Mouse (Mus musculus): Measurements from ENCODE around the gene Slc22a13. TPM values are rescaled to one million over a fixed set of nuclear protein-coding genes. Genes with fewer than 3 reads are reported as not detected.

Slc22a13 gene
- total RNA-seq, 2 experiments from 2014 or later, result not detected

DNA sequence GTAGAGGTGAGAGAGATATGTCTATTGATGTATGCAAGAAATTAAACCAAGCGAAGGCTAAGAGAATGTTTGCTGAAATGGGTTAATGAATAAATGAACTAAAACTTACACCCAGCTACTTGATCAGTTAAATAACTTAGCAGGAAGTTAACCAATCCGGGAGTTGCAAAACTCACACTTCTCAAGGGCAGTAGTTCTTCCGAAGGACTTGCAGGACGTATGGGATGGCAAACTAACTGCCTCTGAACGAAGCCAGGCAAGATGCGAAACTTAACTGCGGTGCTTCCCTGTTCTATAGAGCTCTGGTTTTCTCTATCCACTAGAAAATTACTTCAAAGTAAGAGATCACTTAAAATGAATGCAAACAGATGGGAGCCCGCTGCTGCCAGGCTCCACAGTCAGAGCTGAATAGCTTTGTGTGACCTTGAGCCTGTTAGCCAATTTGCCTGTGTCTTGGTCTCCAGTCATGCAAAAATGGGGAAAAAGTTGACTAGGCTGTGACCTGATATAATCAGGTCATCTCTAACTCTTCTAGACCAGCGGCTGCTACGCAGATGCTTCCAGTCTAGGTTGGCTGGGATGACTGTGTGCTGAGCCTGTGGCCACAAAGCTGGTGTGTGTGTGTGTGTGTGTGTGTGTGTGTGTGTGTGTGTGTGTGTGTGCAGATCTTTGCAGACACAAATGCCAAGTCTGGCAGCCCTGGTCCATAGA lies 9.6 kb downstream of the Slc22a13 start:
- no peak for DNase-seq

DNA sequence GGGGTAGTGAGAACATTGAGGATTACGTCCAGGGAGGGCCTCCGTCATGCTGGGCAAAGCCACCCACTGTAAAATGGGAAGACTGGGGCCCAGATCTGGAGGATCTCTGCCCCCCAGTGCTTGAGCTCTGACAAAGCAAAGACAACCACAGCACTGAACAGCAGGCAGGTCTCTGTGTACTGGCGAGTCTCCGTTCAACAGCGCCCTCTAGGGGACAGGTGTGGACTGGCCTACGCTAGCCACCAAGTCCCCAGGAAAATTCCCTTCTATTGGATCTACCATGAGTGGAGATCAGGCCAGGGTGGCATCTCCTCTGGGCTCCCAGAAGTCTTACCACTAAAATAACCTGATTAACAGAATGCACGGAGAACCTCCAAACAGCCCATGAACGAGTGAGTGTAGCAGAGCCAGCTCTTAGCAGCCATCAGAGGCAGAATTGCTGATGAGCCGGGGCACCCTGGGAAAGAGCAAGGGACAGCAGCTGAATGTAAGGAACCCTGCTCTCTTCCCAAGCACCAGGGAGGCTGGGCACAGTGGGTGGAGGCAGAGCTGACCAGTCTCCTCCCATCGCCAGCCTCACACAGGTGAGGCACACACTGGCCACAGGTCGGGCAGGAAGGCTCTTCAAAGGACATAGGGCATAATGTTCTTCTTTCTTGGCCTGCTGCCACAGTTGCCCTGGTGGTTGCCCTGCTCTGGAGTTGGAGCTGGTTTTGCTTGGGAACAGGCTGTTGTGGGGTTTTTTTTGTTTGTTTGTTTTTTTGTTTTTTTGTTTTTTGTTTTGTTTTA lies 16.5 kb downstream of the Slc22a13 start:
- DNase-seq, result peak; percentile 14 to 47

DNA sequence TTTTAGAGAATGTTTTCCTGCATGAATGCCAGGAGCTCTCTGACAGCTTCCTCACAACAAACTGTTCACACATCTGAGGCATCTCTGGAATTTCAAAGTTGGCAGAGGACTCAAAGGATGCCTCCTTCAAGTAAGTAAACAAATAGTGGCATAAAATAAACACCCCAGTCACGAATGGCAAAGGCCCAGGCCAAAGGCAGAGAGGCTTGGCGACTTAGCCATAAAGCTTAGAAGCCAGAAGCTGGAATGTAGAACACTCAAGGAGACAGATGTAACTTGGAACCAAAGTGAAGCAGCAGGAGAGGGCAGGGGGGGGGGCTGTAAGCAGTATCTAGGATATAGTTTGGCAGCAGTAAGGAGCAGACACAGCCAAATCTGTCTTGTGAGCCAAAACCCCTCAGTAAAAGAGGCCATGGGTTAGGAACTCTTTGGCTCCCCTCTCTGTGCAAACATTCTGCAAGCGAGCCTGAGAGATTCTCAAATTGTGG lies 27.6 kb downstream of the Slc22a13 start:
- peak; percentile 55 to 67 for DNase-seq

DNA sequence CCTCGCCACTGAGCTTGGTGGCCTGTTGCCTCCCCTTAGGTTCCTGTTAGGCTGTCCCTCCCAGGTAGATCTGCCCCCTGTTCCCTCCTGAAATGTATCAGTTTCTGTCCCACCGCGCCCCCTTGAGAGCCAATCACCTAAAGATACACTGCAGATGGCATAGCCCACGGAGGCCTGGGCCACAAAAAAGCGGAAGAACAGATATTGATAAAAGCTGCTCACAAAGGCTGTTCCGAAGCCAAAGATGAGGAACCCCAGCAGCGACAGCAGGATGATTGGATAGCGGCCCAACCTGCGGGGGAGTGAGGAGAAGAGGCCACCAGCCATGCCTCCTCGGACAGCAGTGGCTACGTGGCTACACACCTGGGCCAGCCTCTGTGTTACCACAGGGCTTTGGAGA lies 29.6 kb downstream of the Slc22a13 start:
- DNase-seq, result no peak

DNA sequence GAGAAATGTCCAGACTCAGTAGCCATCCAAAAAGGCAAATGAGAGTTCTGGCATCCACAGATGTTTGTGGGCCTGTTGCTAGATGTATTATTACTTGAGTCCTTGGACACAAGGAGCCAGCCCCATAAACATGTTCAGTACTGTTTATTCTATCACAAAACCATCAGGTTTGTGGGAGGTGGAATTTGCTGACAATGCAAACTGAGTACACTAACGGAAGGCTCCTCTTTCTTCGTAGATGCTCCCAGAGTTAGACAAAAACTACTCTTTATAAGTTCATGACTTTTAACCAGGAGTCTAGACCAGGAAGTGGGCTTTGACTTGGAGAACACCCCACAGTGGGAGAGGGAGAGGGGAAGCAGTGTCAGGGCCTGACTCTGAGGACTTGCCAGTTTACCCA lies 41.3 kb downstream of the Slc22a13 start:
- no peak for DNase-seq

DNA sequence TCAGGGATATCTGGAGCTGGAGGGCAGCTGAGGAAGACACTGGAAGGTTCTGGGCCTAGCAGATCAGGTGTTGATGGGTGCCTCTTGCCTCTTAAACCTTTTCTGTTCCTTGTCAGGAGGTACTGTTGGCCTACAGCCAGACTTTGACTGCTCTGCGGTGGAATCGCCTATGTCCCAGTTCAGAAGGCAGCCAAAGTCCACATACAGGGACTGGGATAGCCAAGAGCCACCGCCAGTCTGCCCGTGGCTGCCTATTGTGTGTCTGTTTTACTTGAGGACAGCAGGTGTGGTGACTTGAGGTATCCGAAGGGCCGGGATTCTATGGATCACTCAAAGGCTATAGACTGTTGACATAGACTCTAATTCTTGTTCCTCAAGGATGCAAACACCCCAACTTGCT lies 43.4 kb downstream of the Slc22a13 start:
- peak in 1 of 2 experiments; percentile 20 for DNase-seq

DNA sequence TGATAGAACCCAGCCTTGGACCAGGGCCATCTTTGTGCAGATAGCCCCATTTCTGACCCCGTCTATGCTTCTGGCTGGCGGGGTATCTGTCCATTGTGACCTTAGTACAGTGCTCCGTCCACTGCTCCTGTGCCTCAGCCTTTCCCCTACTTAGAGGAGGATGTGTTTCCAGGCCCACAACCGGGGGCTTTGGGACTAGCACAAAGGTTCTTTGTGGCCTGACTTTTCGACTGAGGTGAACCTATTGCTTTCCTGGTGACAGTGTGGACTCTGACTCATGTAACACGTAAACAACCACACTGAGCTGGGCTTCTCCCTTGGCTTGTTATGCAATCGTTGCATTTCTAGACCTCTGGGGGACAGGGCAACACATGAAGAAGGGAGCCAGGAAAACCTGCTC lies 44.2 kb downstream of the Slc22a13 start:
- no peak for DNase-seq

DNA sequence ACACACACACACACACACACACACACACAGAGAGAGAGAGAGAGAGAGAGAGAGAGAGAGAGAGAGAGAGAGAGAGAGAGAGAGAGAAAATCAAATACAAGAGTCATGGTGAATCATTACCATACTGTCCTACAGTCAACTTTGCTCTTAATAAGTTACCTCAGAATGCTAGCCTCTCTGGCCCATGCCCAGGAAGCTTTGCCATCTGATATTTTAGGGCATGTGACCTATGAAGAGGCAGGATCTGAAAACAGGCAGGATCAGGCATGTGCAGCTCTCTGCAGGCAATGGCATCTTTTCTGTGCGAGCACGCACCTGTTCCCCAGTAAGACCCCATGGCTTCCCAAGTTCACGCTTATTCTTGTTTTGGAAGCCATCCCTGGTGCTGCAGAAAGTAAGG lies 48.2 kb downstream of the Slc22a13 start:
- no peak for DNase-seq

DNA sequence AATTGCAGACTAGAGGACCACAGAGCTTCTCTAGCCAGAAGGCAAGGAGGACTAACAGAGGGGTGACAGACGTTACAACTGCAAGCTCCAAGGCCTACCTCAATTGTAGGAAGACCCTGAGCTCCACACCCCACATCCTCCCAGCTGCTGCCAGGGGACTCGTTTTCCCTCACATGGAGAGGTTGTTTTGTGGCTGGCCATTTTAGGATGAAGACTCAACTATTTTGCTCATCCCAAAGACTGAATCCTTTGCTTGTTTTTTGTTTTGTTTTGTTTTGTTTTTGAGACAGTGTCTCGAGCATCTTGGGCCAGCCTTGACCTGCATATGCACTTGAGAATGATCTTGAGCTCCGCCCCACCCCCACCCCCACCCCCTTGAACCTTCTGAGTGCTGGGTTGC lies 50.0 kb downstream of the Slc22a13 start, which contains the start of gene Gm47289:
TSS of gene Gm47289 (plus strand) at position 301 of the 400 bp plus-strand sequence.
- DNase-seq, result no peak

DNA sequence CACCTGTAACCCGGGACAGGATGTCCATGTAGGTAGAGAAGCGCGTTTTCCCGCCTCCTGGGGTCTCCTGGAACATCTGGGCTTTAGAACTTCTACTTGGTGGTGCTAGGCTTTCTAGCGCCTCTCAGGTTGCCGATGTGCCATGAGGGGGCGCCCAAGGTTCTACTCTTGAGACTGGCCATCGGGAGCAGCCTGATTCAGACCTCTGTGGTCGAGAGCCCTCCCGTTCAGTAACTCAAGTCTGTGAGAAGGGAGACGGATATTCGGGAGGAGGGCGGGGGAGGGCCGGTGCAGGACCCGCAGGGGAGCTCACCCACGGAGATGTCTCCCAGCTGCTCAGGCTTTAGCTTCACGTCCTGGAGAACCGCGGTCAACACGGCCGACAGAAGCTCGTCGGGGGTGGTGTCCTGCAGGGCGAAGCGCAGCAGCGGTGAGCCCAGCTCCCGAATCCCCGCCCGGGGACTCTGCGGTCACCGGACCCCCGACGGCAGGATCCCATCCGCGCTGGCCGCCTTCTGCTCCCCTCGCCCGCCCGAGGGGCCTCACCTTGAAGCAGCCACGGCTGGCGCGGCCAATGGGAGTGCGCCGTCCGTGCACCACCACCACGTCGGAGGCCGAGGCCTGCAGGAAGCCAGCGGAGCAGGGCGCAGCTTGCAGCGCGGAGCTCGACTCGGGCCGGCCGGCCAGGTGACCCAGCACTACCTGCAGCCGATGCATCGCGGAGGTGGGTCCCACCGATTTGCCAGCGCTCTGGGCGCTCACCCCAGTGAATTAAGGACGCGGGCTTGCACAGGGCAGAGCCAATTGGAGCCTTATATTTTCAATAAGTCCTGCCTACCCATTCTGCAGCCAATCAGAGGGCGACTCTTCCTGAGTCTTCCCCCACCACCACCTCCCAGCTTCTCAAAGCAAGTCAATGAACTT lies 52.4 kb downstream of the Slc22a13 start, which contains the start of gene Acaa1b:
TSS of gene Acaa1b (minus strand) at position 816 of the 924 bp plus-strand sequence.
- peak; percentile 78 to 91 for DNase-seq

DNA sequence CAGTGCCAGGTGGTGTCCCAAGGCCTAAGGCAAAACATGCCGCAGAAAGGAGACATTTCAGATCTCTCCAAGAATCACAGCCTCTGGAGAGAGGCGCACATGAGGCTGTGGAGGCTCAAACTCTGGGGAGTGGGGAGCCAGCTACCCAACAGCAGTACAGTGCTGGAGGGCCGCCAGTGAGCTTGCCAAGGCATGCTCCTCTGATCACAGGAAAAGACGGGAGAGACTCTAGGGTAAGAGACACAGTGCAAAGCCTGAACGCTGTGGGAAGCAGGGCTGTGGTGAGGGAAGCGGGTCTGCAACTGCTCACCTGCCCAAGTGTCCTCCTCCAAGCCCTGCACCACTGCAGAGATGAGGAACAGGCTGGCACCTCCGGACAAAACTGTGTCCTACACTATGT lies 53.1 kb downstream of the Slc22a13 start:
- DNase-seq, result peak in 1 of 2 experiments; percentile 5

DNA sequence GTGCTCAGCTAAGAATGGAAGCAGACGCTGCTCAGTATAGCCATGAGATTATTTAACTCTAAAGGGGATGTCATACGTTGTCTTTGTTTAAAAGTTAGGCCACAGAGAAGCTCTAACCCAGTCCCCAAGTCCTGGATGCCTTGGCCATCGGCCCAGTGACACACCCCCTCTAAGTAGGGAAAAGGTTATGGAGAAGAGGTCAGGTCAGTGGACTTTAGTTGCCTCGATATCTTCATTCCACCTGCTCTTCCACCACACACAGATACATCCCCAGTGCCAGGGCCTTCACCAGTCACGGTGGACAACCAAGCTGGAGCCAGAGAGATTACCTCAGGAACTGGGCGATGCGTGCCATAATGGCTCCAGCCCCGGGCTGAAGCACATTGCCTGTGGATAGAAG lies 53.5 kb downstream of the Slc22a13 start:
- DNase-seq, result peak; percentile 8 to 21

DNA sequence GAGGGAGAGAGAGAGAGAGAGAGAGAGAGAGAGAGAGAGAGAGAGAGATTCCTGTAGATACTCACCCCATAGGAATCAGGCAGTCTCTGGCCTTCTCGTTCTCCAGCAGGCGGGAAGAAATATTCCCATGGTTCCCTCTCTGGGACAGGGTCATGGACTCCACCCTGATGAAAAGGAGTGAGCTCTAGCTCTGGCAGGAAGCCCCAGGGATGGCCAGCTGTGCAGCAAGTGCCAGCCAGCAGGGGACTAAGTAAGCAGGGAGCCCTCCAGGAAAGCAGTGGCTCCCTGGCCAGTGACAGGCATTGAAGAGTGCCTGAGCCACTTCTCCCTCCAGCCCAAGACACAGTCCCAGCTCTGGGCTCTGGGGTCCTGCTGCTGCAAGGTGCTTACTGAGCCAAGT lies 57.1 kb downstream of the Slc22a13 start:
- DNase-seq, result no peak

DNA sequence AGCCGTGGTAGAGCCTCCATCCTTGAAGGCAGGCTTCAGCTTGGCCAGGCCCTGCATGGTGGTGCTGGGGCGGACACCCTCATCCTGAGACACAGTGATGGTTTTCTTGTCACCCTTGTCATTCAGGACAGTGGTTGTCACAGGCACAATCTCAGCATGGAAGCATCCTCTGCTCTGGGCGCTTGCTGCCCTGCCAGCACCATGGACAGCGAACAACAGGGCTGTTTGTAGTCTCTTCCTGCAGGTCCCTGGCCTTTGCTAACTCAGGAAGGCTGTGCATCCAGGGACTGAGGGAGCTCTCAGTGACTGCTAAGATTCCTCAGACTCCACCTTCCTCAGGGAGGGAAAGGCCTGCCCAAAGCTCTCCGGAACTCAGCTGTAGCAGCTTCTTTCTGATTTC lies 59.3 kb downstream of the Slc22a13 start:
- DNase-seq, result peak; percentile 12 to 56

DNA sequence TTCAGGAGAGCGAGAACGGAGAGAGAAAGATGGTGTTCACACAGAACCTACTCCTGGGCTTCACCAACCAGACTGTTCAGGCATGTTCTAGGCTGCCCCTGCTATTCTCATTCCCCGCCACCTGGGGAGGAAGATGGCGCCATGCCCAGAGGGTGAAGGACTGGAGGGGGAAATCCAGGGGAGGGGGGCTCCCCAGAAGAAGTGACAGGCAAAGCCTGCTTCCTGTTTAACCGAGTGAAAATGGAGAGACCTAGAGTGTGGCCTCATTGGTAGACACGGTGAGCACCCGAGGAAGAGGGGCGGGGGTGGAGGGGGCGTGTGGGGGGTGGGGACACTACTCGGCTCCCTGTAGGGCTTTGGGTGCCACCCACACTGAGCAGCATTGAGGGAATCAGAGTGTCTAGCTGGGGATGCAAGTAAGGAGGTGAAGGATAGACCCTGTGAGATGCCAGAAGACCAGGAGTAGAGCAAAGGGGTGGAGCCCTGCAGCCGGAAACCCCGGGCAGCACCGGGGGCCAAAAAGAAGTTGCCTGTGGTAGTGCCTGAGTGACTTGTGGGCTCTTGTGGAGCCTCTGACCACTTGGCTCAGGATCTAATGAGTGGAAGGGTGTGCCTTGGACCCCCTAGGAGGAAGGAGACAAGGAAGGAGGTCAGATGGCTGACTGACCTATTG lies 62.7 kb downstream of the Slc22a13 start:
- no peak for DNase-seq

DNA sequence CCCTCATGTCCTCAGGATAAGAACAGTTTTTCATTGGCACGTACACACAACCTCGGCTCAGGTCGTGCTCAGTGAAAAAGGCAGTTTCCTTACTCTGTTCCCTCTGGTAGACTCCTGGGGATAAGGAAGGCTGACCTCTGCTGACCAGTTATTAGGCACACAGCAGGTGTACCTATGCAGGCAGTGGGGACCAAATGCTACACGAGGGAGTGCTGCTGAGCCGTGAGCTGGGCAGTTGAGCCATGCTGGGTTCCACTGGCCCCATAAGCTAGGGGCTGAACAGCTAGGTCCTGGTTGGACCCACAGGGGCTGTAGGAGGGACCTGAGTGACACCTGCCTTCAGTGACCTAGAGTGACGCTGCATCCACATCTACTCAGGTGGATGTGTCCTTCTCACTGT lies 63.3 kb downstream of the Slc22a13 start:
- DNase-seq, result no peak

DNA sequence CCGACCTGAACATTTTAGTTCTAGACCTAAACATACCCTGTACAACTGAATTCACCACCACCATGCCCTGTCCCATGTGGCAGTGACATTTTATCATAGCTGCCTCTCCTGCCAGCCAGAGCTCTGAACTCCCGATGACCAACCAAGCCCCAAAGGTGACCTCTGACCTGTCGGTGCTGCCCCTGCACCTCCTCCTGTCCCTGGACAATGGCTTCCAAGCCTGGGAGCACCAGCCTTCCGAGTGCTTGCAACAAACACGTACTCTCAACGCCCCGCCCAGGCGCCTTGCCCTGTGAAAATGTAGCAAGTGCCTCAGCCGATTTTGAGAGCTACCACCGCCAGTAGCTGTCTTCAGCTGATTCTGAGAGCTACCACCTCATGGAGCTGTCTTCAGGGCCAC lies 63.8 kb downstream of the Slc22a13 start:
- no peak for DNase-seq

DNA sequence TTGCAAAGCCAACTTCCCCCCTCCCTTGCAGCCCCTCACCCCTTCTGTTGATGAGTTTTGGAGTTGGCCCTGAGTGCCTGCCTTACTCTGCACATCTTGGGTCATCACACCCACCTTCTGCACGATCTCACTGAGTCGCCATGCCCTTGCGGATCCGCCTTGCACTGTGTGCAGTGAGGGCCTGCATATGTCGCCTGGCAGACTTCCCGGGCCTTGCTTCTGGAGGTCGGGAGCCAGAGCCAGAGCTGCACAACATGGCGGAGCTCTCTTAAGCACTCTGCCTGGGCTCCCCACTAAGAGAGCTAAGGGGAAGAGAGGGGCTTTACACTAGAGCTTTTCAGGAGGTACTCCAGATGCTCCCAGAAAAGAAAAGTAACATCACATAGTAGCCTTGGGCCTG lies 64.2 kb downstream of the Slc22a13 start:
- DNase-seq, result no peak

DNA sequence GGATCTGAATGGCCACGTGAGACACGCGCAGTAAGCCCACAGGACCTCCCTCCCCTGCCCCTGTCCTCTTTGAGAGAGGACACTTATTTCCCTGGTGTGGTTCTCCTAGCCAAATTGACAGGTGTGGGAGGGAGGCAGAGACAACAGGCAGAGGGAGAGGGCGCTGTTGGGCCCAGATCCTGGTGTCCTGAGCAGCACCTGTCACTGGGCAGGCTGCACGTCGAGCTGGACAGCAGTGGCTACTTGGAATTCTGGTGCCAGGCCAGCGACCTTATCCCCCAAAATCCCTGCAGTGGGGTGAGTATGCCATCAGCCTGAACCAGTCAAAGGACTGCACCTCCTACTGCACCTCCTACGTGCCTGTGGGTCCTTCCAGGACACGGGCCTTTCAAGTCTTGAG lies 65.5 kb downstream of the Slc22a13 start:
- DNase-seq, result no peak

All from heart, adult 18-20 months (tissue).